Mouse (Mus musculus): Measurements from ENCODE around the gene Prkca.

DNA sequence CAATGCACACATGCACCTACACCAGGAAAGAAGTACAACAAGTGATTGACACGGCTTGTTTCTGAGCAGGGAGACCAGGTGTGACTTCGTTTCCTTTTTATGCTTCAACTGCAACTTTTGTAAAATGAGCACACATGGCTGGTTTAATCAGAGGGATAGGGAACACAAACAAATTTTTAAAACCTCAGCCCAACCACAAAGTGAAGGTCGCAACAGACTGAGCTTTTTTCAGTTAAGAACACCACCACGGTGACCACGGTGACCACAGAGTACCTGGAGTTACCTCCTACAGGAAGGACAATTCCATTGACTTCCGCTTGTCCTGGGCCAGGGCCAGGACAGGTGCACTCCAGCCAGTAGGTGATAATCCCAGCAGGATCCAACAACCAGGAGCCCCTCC lies 25.9 kb downstream of the Prkca start:
- TF ChIP-seq CTCF (IDR thresholded peaks at IDR 0.05; ENCODE audit: control insufficient read depth, insufficient read depth, insufficient read length) (no peak), MAX (IDR thresholded peaks at IDR 0.05) (no peak), CEBPB (IDR thresholded peaks at IDR 0.05; ENCODE audit: low read depth) (no peak), MYOD1 (IDR thresholded peaks at IDR 0.05; ENCODE audit: control insufficient read depth, insufficient read length, low read depth) (no peak)
